Mouse (Mus musculus) CH12.LX (cell line): ENCODE data around the gene Dnm2. TPM values are rescaled to one million over a fixed set of nuclear protein-coding genes. Genes with fewer than 3 reads are reported as not detected.

ENCODE experiments used
- DNase-seq: peaks from one replicate; pipeline ENCODE4 v3.0.0-alpha.2; 2013; ENCODE audit errors: extremely low read depth
- H3K27ac ChIP-seq: 2 replicates; pipeline ENCODE4 v1.5.1; 2012; ENCODE audit warnings: low read depth, mild to moderate bottlenecking, control low read depth, moderate library complexity; ENCODE audit not compliant: insufficient read depth
- H3K27me3 ChIP-seq: replicated peaks from 2 replicates; pipeline ENCODE3; 2012; ENCODE audit warnings: inconsistent platforms
- H3K36me3 ChIP-seq, 2 experiments: replicated peaks in 1 of 2; 2 replicates each; pipeline versions ENCODE3 to v1.6.1; 2012; ENCODE audit warnings: inconsistent platforms in 1 of 2, low read length in 1 of 2, mild to moderate bottlenecking in 1 of 2, mixed read lengths in 1 of 2, moderate library complexity in 1 of 2; ENCODE audit not compliant: control insufficient read depth in 1 of 2, insufficient read depth in 1 of 2
- H3K4me1 ChIP-seq, 2 experiments: 2 replicates each; pipeline ENCODE4 v1.6.1; 2012; ENCODE audit warnings: inconsistent platforms in 1 of 2, moderate library complexity in 1 of 2; ENCODE audit not compliant: insufficient read depth in 2 of 2, control insufficient read depth in 1 of 2
- H3K4me2 ChIP-seq: 2 replicates; pipeline ENCODE4 v1.6.1; 2012; ENCODE audit warnings: low read depth, mild to moderate bottlenecking, control low read depth; ENCODE audit not compliant: poor library complexity, insufficient read depth, severe bottlenecking
- H3K4me3 ChIP-seq, 3 experiments: fragments of 150-350 bp in 1 of 3; sonication (generic) in 1 of 3; replicated peaks in 1 of 3; 2 replicates each; pipeline versions ENCODE3 to v1.5.1; 2011 to 2012; ENCODE audit warnings: low read depth in 2 of 3, low read length in 2 of 3, mild to moderate bottlenecking in 2 of 3, moderate library complexity in 2 of 3, control low read depth in 1 of 3, improper control_type of control experiment in 1 of 3, inconsistent platforms in 1 of 3, mixed read lengths in 1 of 3; ENCODE audit not compliant: poor library complexity in 1 of 3
- H3K79me2 ChIP-seq: replicated peaks from 2 replicates; pipeline ENCODE4 v1.6.1; 2012; ENCODE audit warnings: mild to moderate bottlenecking, moderate library complexity; ENCODE audit not compliant: control insufficient read depth, poor library complexity, insufficient read depth, severe bottlenecking; ENCODE audit errors: extremely low read depth
- H3K9ac ChIP-seq: 2 replicates; pipeline ENCODE4 v1.6.1; 2012; ENCODE audit warnings: low read depth, mild to moderate bottlenecking, control low read depth, moderate library complexity; ENCODE audit not compliant: insufficient read depth
- H3K9me3 ChIP-seq: replicated peaks from 2 replicates; pipeline ENCODE3; 2012; ENCODE audit warnings: low read length, inconsistent platforms, mixed read lengths
- CTCF ChIP-seq, 2 experiments: IDR thresholded peaks in 1 of 2; conservative IDR thresholded peaks in 1 of 2; 2 replicates each; pipeline ENCODE4 v1.5.1; 2011 to 2012; ENCODE audit warnings: low read depth in 2 of 2, low read length in 2 of 2, improper control_type of control experiment in 1 of 2, inconsistent platforms in 1 of 2, mild to moderate bottlenecking in 1 of 2, moderate library complexity in 1 of 2
- ELF1 ChIP-seq: IDR thresholded peaks from 2 replicates; pipeline ENCODE4 v1.6.1; 2014; ENCODE audit warnings: low read depth, mild to moderate bottlenecking, inconsistent platforms, low read length, improper control_type of control experiment
- EP300 ChIP-seq: IDR thresholded peaks from 2 replicates; pipeline ENCODE4 v1.6.1; 2011; ENCODE audit warnings: low read length, improper control_type of control experiment
- ETS1 ChIP-seq: conservative IDR thresholded peaks from 2 replicates; pipeline ENCODE4 v1.6.1; 2012; ENCODE audit warnings: low read depth, mild to moderate bottlenecking, inconsistent platforms, low read length, improper control_type of control experiment, moderate library complexity
- IRF4 ChIP-seq: IDR thresholded peaks from 2 replicates; pipeline ENCODE4 v1.6.1; 2014; ENCODE audit warnings: low read depth, mild to moderate bottlenecking, inconsistent platforms, low read length, improper control_type of control experiment
- MAFK ChIP-seq: IDR thresholded peaks from 2 replicates; pipeline ENCODE4 v1.6.1; 2011; ENCODE audit warnings: low read length, improper control_type of control experiment; ENCODE audit not compliant: insufficient replicate concordance
- MAX ChIP-seq: IDR thresholded peaks from 2 replicates; pipeline ENCODE4 v1.6.1; 2011; ENCODE audit warnings: low read length, improper control_type of control experiment
- MXI1 ChIP-seq: IDR thresholded peaks from 2 replicates; pipeline ENCODE4 v1.6.1; 2011; ENCODE audit warnings: mild to moderate bottlenecking, low read depth, low read length, improper control_type of control experiment
- MYC ChIP-seq: IDR thresholded peaks from 2 replicates; pipeline ENCODE4 v1.6.1; 2011; ENCODE audit warnings: low read depth, mild to moderate bottlenecking, improper control_type of control experiment, low read length
- NELFE ChIP-seq: IDR thresholded peaks from 2 replicates; pipeline ENCODE4 v1.6.1; 2011; ENCODE audit warnings: low read depth, low read length, improper control_type of control experiment
- POLR2A ChIP-seq: IDR thresholded peaks from 2 replicates; pipeline ENCODE4 v1.6.1; 2011; ENCODE audit warnings: low read depth, mild to moderate bottlenecking, improper control_type of control experiment, low read length
- RAD21 ChIP-seq: IDR thresholded peaks from 2 replicates; pipeline ENCODE4 v1.6.1; 2011; ENCODE audit warnings: low read depth, mild to moderate bottlenecking, low read length, improper control_type of control experiment, moderate library complexity
- SIN3A ChIP-seq: IDR thresholded peaks from 2 replicates; pipeline ENCODE4 v1.6.1; 2012; ENCODE audit warnings: low read length, improper control_type of control experiment, inconsistent platforms
- SMC3 ChIP-seq: IDR thresholded peaks from 2 replicates; pipeline ENCODE4 v1.6.1; 2011; ENCODE audit warnings: low read depth, low read length, improper control_type of control experiment
- TBP ChIP-seq: conservative IDR thresholded peaks from 2 replicates; pipeline ENCODE4 v1.6.1; 2011; ENCODE audit warnings: low read depth, low read length, improper control_type of control experiment
- UBTF ChIP-seq: IDR thresholded peaks from 2 replicates; pipeline ENCODE4 v1.6.1; 2012; ENCODE audit warnings: low read depth, mild to moderate bottlenecking, inconsistent platforms, low read length, improper control_type of control experiment, moderate library complexity
- USF1 ChIP-seq: IDR thresholded peaks from 2 replicates; pipeline ENCODE4 v1.6.1; 2014; ENCODE audit warnings: low read depth, mild to moderate bottlenecking, inconsistent platforms, low read length, improper control_type of control experiment
- ZMIZ1 ChIP-seq: IDR thresholded peaks from 2 replicates; pipeline ENCODE4 v1.6.1; 2012; ENCODE audit warnings: low read depth, mild to moderate bottlenecking, inconsistent platforms, low read length, improper control_type of control experiment
- ZNF384 ChIP-seq: IDR thresholded peaks from 2 replicates; pipeline ENCODE4 v1.6.1; 2012; ENCODE audit warnings: low read depth, low read length, improper control_type of control experiment, inconsistent platforms
- dilution Hi-C: fragments of 300-500 bp; cut with MboI; formaldehyde crosslinking; loops from 2 replicates; pipeline ENCODE4 v1.14.3; 2020; ENCODE audit warnings: low sequenced_read_pairs; ENCODE audit not compliant: extremely low pct_unique_long_range_greater_than_20kb, extremely low pct_ligation_motif_present
- in situ Hi-C: fragments of 300-500 bp; cut with MboI; formaldehyde crosslinking; loops from 3 replicates; pipeline ENCODE4 v1.14.3; 2019; ENCODE audit warnings: low sequenced_read_pairs, low pct_ligation_motif_present, low pct_unique_long_range_greater_than_20kb, mixed read lengths
- polyA plus RNA-seq: library from polyadenylated mRNA; unstranded; fragments of >175 nt; gene quantifications from 2 replicates; pipeline ENCODE4 v1.2.1, GENCODE M21; 2012; ENCODE audit warnings: low read depth; ENCODE audit not compliant: insufficient read length
- total RNA-seq, 2 experiments: library from RNA; depleted of rRNA; stranded (reverse); fragments of 300-350 nt in 1 of 2; fragments of >200 nt in 1 of 2; gene quantifications; 2 replicates each; pipeline ENCODE4 v1.2.3; 2012 to 2014

The Dnm2 gene
- total and polyA plus RNA-seq, 3 experiments, result 36.4 to 64.3 (median 55.4) TPM

DNA sequence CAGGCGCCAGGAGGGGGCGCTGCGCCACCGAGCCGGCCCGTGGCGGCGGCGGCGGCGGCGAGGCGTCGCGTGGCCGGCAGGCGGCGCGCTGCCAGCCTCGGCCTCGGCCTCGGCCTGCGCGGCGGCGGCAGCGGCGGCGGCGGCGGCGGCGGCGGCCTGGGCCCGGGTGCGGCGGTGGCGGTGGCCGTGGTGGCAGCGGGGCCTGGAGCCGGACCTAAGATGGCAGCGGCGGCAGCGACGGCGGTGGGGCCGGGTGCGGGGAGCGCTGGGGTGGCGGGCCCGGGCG, 122.0 kb downstream of the Dnm2 start, which contains the start of gene Carm1:
TSS of gene Carm1 (plus strand) at position 106 of the 286 bp plus-strand sequence.
- Histone ChIP-seq H3K9ac (peak within 1 kb of the TSS; percentile 90), H3K27me3 (no peaks in the 10 kb centered on the region), H3K79me2 (peaks cover 25% of the 10 kb centered on the region), H3K9me3 (no peaks in the 10 kb centered on the region), H3K4me1 (peaks cover 5 to 32% of the 10 kb centered on the region in 2 experiments; a peak in 3 of 4 replicates), H3K4me2 (peak within 1 kb of the TSS; percentile 82), H3K27ac (peak within 1 kb of the TSS; percentile 68), H3K36me3 (peaks cover 8 to 29% of the 10 kb centered on the region in 2 experiments), H3K4me3 (peak within 1 kb of the TSS; percentile 83 to 96 (median 87))
- dilution Hi-C loops, result no loop called here
- no peak for DNase-seq
- in situ Hi-C loops, result loop anchor here (5.0 kb wide), 1 partner anchor 46 kb away; the partner anchor contains the start of genes Timm29 and Yipf2
- no peak for TF ChIP-seq ELF1
- TF ChIP-seq NELFE, result no peak
- TF ChIP-seq IRF4, result no peak
- TF ChIP-seq UBTF, result no peak; the same call in 1 of the 2 replicates
- TF ChIP-seq ZMIZ1, result no peak
- no peak for TF ChIP-seq EP300
- TF ChIP-seq SMC3, result peak; percentile 32; the same call in 1 of the 2 replicates
- no peak for TF ChIP-seq USF1
- TF ChIP-seq ETS1, result no peak
- TF ChIP-seq MAFK, result no peak
- TF ChIP-seq RAD21, result peak; percentile 18
- TF ChIP-seq CTCF (conservative IDR thresholded peaks at IDR 0.05 in 1 of 2, IDR thresholded peaks at IDR 0.05 in 1 of 2; ENCODE audit: low read depth in 2 of 2, low read length in 2 of 2), result peak in 1 of 2 experiments; percentile 90; a peak in 1 of 4 replicates

DNA sequence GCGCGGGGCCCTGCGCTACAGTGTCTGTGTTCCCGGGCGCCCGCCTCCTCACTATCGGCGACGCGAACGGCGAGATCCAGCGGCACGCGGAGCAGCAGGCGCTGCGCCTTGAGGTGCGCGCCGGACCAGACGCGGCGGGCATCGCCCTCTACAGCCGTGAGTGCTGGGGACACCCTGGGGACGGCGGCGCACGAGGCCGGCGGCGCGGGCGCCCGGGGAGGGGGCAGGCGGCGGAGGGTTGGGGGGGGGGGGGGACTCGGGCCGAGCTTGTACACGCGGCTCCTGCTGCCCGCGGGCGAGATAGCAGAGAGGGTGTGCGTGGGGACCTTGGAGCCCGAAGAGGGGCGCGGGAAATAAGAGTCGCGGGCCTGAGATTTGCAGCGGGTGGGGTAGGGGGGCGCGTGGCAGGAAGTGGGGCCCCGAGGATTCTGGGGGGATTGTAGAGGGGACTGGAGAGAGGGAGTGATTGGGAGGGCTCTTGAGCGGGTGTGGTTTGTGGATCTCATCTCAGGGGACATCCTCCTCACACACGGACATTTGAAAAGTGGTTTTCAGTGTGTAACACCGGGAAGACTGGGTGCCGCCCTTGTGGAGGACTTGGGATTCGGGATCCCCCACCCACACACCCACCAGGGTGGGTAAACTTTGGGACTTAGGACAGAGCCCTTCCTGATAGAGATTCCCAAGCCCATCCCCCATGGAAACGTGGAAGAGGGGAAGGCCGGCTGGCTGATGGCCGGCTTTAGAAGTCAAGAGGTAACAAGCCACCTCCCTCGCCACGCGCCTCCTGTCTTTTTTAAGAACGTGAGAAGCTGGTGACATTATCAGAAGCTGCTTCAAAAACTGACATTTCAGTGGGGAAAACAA, 122.6 kb downstream of the Dnm2 start:
- Histone ChIP-seq H3K4me1 (peaks cover 5 to 32% of the 10 kb centered on the region in 2 experiments; a peak in 3 of 4 replicates), H3K9ac (peak overlapping the region; percentile 90), H3K79me2 (peaks cover 25% of the 10 kb centered on the region), H3K27me3 (no peaks in the 10 kb centered on the region), H3K36me3 (peaks cover 8 to 35% of the 10 kb centered on the region in 2 experiments), H3K4me3 (peak overlapping the region; percentile 83 to 96 (median 87)), H3K4me2 (peak overlapping the region; percentile 82), H3K9me3 (no peaks in the 10 kb centered on the region)
- in situ Hi-C loops, result loop anchor here (5.0 kb wide), 1 partner anchor 45 kb away; the partner anchor contains the start of genes Timm29 and Yipf2
- dilution Hi-C loops, result no loop called here
- DNase-seq, result peak; percentile 34
- TF ChIP-seq RAD21 (no peak), NELFE (0 out of 2 replicates have a peak, but pooled peaks have one; percentile 0), POLR2A (peak; percentile 10; the same call in 1 of the 2 replicates), ZNF384 (no peak), TBP (no peak), SIN3A (no peak), MAX (0 out of 2 replicates have a peak, but pooled peaks have one; percentile 12), MYC (no peak), SMC3 (no peak), UBTF (0 out of 2 replicates have a peak, but pooled peaks have one; percentile 67), USF1 (no peak), MXI1 (peak; percentile 44; the same call in 1 of the 2 replicates)
- TF ChIP-seq, all 38 proteins: peak for 5
- peak overlapping the region; percentile 68 for H3K27ac ChIP-seq
